Mouse (Mus musculus) layer of hippocampus, adult 11-12 months (tissue): ENCODE data around the gene Rad21l.

ENCODE experiments used
- DNase-seq: peaks from one replicate; pipeline ENCODE4 v3.0.0; 2022; ENCODE audit warnings: low spot score

Rad21l gene

DNA sequence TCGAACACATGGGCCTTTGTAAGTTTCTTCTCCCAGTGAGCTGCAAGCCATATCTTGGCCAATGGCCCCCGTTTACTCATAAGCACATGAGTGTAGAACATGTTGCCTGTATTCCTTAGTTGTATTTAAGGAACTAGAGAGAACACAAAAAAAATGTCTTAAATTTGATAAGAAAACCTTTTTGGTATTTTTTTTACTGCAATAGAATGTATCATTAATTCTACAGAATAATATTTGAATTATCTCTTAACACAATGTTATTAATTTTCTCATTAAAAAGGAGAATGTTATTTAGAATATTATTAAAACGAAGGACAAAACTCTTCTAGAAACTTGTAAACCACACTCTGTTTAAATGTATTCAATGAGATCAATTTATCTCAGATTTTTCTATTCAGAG lies at the start of gene Rad21l:
Gene Rad21l (minus strand): TSS at position 101 of the 400 bp plus-strand sequence.
- DNase-seq: no peak

DNA sequence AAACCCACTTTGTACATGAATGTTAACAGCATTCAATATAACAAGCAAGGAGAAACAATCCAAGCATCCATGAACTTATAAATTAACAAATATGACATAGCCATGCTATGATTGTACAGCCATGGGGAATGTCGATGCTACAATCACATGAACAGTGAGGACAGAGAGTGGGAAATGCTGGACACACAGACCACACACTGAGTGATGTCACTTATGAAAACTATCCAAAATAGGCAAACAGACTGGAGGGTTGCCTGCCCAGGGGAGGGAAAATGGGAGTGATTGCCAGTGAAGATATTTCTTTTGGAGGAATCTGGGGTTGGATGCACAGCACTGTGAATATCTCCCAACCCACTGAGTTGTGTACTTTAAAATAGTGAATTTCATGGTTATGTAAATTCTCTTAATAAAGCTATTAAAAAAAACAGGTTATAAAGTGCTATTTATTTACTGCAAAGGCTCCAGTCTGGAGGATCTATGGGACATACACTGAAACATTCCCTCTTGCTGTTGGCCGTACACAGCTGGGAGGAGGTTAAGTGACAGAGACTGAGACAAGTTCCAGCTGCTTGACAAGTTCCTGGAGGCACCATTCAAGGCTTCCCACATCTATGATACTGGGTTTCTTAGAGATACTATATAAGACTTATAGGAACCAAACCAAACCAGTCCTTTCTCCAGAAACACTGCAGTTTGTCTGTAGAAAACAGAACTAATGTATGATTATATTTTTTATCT lies 48.2 kb upstream of the Rad21l start:
- DNase-seq: no peak

DNA sequence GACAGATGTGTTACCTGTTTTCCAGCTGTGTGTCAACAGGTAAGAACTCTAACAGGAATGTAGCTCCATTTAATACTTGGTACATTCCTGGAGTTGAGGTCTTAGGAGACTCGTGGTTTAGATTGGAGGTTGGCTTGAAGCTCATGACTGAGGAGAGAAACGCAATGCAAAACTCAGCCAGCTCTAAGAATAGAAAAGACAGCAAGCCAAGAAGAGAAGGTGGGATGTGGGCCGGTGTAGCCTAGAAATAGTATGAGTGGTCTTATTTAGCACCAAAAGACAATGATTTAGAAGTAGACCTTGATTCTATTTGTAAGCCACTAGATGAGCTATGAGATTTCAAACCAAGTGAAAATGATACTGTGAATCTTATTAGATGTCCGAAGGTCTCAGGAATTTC lies 47.2 kb upstream of the Rad21l start:
- no peak for DNase-seq

DNA sequence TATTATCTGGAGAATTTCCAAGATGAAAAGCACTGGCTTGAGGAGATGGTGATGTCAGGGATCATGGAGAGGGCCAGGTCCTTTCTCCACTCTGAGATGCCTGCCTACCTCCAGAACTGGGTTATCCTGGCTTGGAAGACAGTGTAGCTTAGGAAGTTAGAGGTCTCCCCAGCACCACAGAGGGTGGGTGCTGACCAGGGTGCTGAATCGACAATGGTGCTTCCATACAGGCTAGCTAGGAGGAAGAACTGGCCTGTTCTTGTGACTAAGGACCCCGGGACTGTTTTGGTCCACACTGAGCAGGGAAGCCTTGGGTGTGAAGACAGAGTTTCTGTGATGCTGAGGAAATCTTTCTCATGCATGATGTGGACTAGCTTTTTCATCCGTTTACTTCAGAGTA lies 44.3 kb upstream of the Rad21l start:
- no peak for DNase-seq

DNA sequence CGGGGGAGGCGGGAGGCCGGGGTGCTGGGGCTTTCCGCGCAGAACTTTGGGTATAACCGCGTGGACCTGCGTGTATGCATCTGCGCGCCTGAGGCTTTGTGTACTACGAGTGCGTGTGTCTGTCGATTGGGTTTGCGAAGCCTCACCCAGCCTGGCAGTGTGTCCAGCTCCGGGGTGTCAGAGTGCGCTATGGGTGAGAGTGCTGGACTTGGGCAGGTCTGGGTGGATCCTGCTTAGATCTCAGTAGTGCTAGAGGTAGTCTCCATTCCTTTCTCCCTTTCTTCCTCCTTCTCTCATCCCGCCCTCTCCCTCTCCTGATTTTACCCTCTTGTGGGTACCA lies 34.5 kb upstream of the Rad21l start:
- DNase-seq: no peak

DNA sequence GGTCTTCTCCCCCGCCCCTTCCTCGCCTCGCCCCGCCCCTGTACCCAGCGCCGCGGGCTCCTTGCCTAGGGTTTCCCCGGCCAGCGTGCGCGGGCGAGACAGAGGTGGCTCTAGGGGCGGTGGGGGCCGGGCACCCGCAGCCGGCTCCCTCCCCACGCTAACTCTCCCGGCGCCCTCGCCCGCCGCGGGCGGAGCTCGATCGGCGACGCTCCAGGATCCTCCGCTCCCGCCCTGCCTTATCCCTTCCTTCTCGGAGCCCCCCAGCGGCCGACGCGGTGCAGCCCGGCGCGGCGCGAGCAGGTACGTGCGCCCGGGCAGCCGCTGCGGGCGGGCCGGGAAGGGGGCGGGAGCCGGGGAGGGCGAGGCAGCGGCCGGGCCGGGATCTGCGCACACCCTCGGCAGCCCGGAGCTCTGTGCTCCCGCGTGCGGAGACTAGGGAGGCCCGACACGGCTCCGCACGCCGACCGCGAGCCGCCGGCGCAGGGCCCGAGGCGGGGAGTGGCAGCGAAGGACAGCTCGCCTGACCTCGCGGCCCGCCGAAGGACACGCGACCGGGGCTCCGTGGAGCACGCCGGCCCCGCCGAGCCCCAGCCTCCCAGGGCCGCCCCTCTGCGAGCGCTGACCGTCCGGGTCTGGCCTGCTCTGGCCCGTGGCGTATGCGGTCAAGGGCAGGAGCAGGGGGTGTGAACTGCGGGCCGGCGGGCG lies 34.0 kb upstream of the Rad21l start:
- peak; percentile 39 for DNase-seq

DNA sequence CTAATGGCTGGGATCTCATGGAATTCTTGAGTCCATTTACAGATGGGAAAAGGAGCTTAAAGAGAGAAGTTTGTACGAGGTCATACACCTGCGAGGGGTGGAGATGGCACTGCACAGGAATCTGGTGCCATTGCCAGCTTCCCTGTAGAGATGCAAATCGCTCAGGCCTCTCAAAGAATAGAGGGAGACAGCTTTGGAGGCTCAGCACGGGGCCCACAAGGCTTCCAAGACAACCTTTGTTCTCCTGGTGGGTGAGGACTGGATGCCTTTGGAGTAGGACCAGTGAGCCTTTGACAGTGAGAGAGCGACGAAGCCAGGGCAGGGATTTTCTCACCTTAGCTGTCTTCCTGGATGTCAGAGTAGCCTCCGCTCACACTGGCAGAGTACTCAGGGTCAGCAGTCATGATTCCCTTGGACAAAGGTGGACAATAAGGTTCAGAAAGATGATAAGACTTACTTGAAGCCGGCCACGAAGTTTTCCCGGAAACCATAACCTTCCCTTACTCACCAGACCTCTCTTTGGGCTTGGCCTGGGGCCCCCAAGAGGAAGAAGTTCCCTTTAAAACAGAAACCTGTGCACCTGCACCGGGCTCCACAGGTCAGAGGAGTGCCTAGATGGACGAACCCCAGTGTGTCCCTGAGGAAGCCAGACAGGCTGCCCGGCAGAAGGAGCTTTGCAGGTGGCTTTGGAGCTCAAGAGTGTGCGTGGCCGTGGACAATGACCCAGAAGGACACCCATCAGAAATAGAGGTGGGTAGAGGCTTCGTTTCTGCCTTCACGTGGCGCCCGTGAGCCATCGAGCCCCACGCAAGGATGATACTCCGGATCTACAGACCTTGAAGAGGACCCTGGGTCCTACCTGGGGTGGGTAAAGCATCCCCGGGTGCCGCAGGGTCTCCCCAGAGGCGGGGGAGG lies 33.2 kb upstream of the Rad21l start, which contains the start of gene Tmem74b:
Gene Tmem74b (plus strand): TSS at position 778 of the 915 bp plus-strand sequence.
- peak; percentile 10 for DNase-seq

DNA sequence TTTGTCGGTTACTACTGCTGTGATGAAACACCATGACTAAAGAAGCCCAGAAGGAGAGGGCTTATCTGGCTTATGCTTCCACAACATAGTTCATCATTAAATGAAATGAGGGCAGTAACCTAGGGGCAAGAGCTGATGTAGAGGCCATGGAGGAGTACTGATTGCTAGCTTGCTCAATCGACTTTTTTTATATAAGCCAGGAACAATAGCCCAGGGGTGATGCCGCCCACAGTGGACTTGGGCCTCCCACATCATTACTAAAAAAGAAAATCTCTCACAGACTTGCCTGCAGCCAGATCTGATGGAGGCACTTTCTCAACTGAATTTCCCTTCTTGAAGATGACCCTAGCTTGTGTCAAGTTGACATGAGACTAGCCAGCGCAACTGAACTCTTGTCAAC lies 14.6 kb upstream of the Rad21l start:
- DNase-seq: no peak

DNA sequence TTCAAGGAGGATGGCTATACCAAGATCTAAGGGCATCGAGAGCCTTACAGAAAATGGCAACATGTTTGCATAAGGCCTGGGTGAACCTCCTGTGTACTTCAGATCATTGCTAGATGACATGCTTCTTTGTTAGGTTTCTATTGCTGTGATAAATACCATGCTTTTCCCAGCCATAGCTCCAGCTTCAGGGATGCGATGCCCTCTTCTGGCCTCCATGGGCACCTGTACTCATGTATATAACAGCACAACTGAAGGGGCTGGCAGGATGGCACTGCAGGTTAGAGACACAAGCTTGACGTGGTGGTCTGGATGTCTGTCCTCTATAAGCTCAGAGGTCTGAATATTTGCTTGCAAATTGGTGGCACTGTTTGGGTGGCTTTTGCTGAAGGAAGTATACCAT lies 14.0 kb upstream of the Rad21l start:
- peak; percentile 29 for DNase-seq

DNA sequence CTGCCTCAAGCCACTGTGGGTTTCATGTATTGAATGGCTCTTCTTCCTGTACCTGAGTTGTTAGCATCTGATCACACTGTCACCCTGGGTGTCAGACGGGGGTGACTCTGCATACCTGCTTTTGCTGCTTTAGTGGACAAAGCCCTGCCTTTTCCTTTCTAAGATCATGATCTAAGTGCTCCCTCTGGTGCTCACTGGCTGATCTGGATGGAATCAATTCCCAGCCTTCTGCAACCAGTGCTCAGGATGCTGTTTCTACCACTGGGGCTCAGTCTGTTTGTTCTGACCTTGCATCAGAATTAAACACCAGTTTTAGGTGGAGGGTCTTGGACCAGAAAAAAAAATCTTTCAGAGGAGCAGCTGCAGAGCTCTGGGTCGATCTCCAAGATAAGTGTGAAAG lies 7.9 kb upstream of the Rad21l start:
- DNase-seq: no peak

DNA sequence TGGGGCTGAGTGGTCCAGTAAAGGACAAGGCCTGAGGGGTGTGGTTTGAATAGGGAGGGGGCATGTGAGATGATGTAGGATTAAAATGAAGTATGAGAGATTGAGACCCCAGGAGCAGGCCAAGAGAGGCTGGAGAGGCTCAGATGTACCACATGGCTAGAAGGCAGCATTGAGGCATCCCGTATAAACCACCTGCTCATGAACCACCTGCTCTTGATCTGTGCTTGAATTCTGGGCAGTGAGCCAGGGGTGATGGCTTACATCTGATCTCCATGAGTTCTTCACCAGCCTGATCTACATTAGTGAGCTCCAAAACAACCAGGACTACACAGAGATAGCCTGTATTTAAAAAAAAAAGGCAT lies 2.6 kb upstream of the Rad21l start:
- no peak for DNase-seq

DNA sequence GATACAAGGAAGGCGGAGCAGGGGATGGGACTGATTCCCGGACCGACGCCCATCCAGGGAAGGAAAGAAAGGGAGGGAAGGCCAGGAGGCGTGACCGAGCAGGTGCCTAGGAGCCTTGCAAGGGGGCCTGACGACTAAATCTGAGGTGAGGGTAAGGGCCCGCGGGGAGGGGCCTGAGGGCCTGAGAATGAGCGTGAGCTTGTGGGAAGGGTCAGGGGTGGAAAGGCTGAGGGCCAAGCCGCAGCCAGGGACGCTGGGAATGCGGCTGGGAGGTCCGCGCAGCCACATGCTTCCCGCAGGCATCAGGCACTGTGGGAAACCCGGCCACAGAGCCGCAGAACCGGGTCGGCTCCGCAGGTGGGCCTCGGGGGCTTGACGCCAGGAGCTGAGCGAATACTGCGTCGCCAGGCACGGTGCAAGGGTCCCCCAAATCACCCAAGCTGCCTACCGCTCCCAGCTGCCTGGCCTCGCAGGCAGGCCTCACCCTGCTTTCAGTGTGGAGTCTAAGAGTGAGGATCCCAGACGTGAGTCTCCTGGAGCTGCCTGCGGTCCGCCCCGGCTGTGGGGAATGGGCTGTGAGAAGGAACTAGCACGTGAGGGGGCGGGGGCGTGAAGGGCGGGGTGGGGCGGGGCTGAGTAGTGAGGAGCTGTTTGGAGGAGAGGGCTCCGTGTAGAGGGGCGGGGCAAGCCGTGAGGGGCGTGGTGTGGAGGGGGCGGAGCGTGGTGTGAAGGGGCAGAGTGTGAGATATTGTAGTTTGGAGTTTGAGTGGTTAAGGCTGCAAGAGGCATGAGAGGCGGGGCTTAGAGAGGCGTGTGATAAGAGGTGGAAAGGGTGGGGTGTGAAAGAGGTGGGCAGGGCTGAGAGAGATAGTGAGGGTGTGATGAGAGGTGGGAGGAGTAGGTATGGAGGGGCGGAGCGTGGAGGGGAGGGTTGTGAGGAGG lies 2.0 kb upstream of the Rad21l start:
- no peak for DNase-seq

DNA sequence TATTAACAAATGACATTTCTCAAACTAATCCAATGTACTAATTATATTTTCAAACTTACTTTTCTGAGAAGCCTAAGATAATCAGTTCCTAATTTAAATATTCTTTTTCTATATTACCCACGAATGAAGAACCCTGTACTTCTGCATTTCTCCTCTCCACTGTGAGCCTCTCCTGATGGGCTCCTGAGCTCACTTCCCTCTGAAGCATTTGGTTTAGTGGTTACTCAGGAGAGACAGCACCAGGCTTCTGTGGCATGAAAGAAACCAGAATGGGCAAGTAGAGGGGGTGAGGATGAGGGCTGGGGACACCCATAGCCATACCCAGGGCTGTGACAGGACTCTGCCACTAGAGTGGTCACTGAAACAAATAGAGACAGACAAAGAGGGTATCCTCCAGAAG lies 16.3 kb downstream of the Rad21l start:
- DNase-seq: no peak

DNA sequence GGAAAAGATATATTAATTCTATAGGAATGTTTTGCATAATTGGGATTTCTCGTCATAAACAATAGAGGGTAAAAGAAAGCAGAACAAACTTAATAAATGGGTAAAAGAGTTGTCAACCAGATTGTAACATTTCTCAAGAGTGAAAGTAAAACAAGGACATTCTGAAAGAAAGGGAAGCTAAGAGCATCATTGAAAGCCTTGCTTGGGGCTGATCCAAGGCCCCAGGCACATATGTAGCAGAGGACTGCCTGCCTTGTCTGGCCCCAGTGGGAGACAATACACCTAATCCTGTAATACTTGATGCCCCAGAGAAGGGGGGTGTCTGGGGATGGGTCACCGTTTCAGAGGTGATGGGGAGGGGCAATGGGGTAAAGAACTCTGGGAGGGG lies 32.3 kb downstream of the Rad21l start:
- no peak for DNase-seq

DNA sequence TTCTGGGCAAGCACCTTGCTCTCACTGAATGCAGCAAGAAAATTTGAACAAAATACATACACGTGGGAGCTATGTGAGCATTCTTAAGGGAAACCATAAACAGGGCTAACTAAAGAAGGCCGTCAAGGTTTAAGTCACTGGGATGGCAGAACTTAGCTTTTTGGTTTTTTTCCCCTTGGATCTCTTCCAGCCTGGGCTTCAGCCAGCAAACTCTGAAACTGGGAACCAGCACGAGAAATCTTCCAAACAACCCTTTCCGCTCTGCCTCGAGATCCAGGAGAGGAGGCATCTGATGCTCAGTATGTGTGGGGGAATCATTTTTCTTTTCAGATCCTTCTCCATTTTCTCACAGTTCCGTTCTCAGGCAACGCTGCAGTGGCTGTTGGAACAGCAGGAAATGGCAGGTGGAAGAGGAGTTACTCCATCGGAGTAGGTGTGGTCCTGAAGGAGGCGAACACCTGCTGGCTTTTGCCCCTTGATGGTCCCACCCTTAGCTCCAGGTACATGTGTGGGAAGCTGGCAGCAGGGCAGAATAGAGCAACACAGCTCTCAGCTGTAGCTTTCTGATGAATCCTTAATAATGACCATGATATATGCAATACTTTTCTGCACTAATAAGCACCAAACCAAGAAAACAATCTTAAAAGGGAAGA lies 32.8 kb downstream of the Rad21l start:
- peak; percentile 25 for DNase-seq

DNA sequence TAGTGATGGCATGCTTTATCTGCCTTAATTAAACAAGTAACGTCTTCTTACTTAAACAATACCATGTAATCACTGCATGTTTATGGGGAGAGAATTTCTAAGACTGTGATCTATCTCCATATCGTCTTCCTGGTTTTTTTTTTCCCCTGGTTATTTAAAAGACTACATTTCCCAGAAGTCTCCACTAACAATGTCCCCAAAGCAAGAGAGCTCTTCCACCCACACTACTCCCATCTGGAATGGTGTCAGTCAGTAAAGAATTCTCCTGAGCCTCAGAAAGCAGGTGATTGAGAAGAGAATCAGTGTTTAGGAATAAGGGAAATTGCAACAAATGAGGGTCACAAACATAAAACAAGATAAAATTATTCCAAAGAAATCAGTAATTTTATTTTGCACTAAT lies 33.4 kb downstream of the Rad21l start:
- DNase-seq: no peak

DNA sequence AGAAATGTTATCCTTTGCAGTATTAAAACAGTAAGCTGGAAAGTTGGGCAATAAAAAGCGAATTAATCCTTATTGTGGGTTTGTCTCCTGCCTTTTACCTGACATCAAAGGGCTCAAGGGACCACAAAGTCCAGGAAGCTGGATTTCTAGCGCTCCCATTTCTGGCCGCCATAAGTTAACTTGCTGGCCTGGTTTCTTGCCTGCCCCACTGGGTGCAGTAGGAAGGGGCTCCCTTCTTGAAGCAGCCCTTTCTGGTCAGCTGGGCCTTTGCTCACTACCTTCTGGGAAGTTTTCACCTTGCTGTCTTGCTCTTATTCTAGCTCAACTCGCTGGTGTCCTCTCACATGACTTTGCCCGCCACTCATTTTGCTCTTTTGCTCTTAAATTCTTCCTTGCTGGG lies 35.4 kb downstream of the Rad21l start:
- DNase-seq: no peak

DNA sequence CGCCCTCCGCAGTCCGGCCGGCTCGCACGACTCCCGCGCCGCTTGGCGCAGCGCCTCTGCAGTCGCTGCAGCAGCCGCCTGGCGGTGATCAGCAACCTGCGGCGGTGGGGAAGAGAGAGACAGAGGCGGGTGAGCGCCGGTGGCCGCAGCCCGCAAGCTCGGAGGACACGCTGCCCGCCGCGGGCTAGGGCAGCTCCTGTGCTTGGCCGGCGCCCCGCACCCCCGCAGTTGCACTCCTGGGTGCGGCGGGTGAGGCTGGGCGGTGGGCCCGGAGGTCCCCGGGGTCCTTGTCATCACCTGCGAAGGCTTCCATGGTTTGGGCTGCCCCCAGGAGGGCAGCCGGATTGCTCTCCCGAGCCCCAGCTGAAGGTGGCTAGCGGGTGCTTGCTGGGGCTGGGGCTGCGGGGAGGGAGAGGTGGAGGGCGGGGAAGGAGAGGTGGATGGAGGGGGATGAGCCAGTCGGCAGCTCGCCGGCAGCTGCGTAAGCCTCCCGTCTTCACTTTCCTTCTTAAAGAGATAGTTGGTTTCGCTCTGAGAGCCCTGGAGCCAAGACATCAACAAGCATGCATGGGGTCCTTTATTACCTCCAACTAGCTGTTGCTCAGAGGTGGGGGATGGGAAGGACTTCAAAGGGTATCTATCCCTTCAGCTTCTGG lies 36.0 kb downstream of the Rad21l start, which contains the start of gene Snph:
Gene Snph (minus strand): TSS at position 435 of the 656 bp plus-strand sequence.
- DNase-seq: peak; percentile 81

DNA sequence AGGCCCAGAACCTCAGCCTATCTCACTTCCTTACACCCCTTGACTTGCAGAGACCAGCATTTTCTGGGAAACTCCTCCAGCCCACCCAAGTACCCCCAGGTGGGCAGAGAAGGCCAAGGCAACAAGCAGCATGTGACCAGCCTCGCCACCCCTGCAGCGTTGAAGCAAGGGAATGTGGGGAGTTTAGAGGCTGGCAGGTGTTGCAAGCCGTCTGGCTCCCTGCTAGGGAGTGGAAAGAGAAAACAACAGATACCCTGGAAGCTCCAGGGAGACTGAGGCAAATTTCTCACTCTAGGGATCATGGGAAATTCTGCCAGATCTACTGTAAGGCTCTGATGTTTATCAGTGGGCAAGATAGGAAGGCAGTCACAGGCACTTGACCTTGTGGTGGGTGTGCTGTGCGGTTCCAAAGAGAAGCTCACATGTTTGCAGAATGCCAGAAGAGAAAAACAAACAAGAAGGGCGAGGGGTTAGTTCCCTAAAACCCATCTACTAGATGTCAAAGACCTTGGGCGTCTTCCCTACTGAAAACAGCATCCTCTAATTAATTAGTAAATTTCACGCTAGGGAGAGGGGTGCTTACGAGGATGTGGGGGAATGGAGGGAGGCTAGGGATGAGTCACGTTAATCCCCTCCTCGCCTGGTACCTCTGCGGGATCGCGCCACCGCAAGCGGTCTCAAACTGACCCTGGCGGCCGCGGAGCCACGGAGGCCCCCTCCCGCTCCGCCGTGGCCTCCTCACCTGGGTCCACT lies 36.8 kb downstream of the Rad21l start:
- peak; percentile 24 for DNase-seq

DNA sequence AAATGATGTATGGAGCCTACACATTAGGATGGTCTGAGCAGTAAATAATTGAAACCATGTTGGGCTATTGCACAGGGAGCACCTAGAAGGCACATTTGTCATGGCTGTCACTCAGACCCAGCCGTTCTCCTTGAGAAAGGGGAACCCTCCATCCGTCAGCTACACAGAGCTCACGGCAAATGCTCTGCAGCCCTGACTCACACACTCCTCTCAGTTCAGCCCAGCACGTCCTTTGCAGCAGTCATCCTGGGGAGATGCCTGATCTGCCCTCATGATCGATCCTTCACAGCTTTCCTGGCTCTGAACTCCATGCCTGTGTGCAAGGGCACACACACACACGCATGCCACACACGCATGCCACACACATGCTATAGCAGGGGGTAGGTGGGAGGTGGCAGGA lies 39.0 kb downstream of the Rad21l start:
- peak; percentile 13 for DNase-seq
